ENCODE assay signal across 8 mouse cellular contexts in the genomic region with DNA sequence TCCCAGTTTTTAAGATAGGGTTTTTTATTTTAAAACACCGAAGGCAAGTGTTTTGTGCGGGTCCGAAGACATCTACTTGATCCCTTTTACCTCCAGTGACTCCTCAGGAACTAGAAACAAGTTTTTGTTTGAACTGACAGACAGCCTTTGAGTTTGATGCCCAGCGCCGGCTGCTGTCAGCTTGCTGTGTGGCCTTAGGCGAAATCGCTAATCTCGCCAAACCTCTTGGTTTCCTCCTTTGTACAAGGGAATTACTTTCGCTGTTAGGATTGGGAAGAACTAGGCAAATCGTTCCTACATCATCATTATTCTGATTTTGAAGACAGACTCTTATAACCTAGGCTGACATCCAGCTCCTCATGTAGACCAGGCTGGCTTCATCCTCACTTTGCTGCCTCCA. TPM values are rescaled to one million over a fixed set of nuclear protein-coding genes. Genes with fewer than 3 reads are reported as not detected.
DNase-seq lines count a peak whose midpoint lies in the region; ATAC-seq and TF ChIP-seq lines count a peak whose summit lies in the region.

No protein-coding gene starts in this region.

- no peak for TF ChIP-seq CTCF in left cerebral cortex, adult 2 months (IDR thresholded peaks at IDR 0.05)
- TF ChIP-seq CTCF in heart, postnatal 0 days (IDR thresholded peaks at IDR 0.05; ENCODE audit: low read depth) = no peak
- TF ChIP-seq CTCF in olfactory bulb, adult 2 months (IDR thresholded peaks at IDR 0.05; ENCODE audit: insufficient read depth, low read depth, low read length) = no peak

- H3K27me3 ChIP-seq in heart, postnatal 0 days (ENCODE audit: control insufficient read depth, insufficient read depth, low read length) = no peaks in the 10 kb centered on the region
- H3K27me3 ChIP-seq in limb, embryonic 15.5 days = no peaks in the 10 kb centered on the region

- peak overlapping the region; percentile 87 for H3K9ac ChIP-seq in heart, postnatal 0 days (replicated peaks; ENCODE audit: low read depth, low read length)
- peak overlapping the region; percentile 85 for H3K9ac ChIP-seq in limb, embryonic 15.5 days

- peak overlapping the region; percentile 98 for H3K27ac ChIP-seq in left cerebral cortex, adult 2 months
- H3K27ac ChIP-seq in heart, postnatal 0 days (ENCODE audit: low read depth) = peak overlapping the region; percentile 93
- peak overlapping the region; percentile 98 for H3K27ac ChIP-seq in limb, embryonic 15.5 days
- 0 out of 2 replicates have a peak overlapping the region, but pooled peaks have one; percentile 26 for H3K27ac ChIP-seq in olfactory bulb, adult 2 months (ENCODE audit: insufficient read depth, low read depth, low read length)

- H3K4me2 ChIP-seq in heart, postnatal 0 days (ENCODE audit: low read depth, low read length) = peak overlapping the region; percentile 70
- H3K4me2 ChIP-seq in limb, embryonic 15.5 days = peak overlapping the region; percentile 56

- H3K4me3 ChIP-seq in left cerebral cortex, adult 2 months = peak overlapping the region; percentile 98
- peak overlapping the region; percentile 74 for H3K4me3 ChIP-seq in heart, postnatal 0 days (ENCODE audit: low read depth, low read length)
- H3K4me3 ChIP-seq in limb, embryonic 15.5 days = peak overlapping the region; percentile 83
- peak overlapping the region; percentile 53 for H3K4me3 ChIP-seq in olfactory bulb, adult 2 months (ENCODE audit: insufficient read depth, low read depth, low read length)

- ATAC-seq in heart, postnatal 0 days (ENCODE audit: insufficient read depth, low read depth) = no peak
- no peak for ATAC-seq in limb, embryonic 15.5 days (ENCODE audit: insufficient number of reproducible peaks, low FRiP score, low TSS enrichment, low read depth)

- no peak for TF ChIP-seq POLR2A in olfactory bulb, adult 2 months (IDR thresholded peaks at IDR 0.05; ENCODE audit: insufficient read depth, low read depth, low read length)

- no peak for DNase-seq in left cerebral cortex, adult 2 months (ENCODE audit: extremely low spot score in 1 of 2, low spot score in 2 of 2)
- no peak for DNase-seq in left cerebral cortex, adult 18-20 months (ENCODE audit: low spot score in 2 of 2)
- peak; percentile 45 for DNase-seq in c-Kit-positive CD71-positive TER-119-positive erythroid progenitor cells, embryonic 14.5 days (ENCODE audit: low spot score)
- peak; percentile 10 for DNase-seq in heart, postnatal 0 days (ENCODE audit: low spot score)
- no peak for DNase-seq in left cerebral cortex, postnatal 14 days (ENCODE audit: low spot score in 2 of 2)
- DNase-seq in frontal cortex, postnatal 10 days (ENCODE audit: low spot score in 2 of 2) = no peak

- WGBS in heart, postnatal 0 days = 7% methylated on average over 10 of the region's 10 CpGs
- 6% methylated on average over 10 of the region's 10 CpGs for WGBS in limb, embryonic 15.5 days
- under 1% methylated on average over 10 of the region's 10 CpGs for WGBS in olfactory bulb, adult 2 months

- no peaks in the 10 kb centered on the region for H3K36me3 ChIP-seq in heart, postnatal 0 days (replicated peaks; ENCODE audit: control insufficient read depth, insufficient read depth, low read length)
- no peaks in the 10 kb centered on the region for H3K36me3 ChIP-seq in limb, embryonic 15.5 days

- peaks cover 14% of the 10 kb centered on the region for H3K4me1 ChIP-seq in heart, postnatal 0 days (ENCODE audit: control insufficient read depth, insufficient read depth)
- H3K4me1 ChIP-seq in limb, embryonic 15.5 days = peaks cover 18% of the 10 kb centered on the region
- H3K4me1 ChIP-seq in olfactory bulb, adult 2 months (ENCODE audit: control insufficient read depth, insufficient read depth, low read length) = peaks cover 10% of the 10 kb centered on the region

- H3K9me3 ChIP-seq in heart, postnatal 0 days (replicated peaks; ENCODE audit: control insufficient read depth, low read length) = no peaks in the 10 kb centered on the region
- H3K9me3 ChIP-seq in limb, embryonic 15.5 days = no peaks in the 10 kb centered on the region

- TF ChIP-seq EP300 in heart, postnatal 0 days (IDR thresholded peaks at IDR 0.05; ENCODE audit: low read depth) = no peak

- intact Hi-C loops in left cerebral cortex, adult 2 months (cut with DNase I) = loop anchor here (5.0 kb wide), 2 partner anchors 185 to 300 kb away; a partner anchor contains a TSS
- intact Hi-C loops in left cerebral cortex, postnatal 14 days (cut with DNase I) = no loop called here

RNA-seq across cellular contexts. Expression of a gene that starts 1.1 kb away (rescaled TPM):
- 100 to 1,000 TPM; 117 to 124 TPM for total RNA-seq in left cerebral cortex, adult 2 months (2021)
- total RNA-seq in left cerebral cortex, adult 18-20 months (2021) = 100 to 1,000 TPM; 108 to 114 TPM
- total RNA-seq in heart, postnatal 0 days (2014; rRNA removed; ENCODE audit: low replicate concordance) = 55.9 and 66.0 TPM in 2 replicates
- polyA plus RNA-seq in heart, postnatal 0 days (2015; fragmentation: Nextera tagmentation; extraction: Ambion mirVana) = 22.2 and 22.9 TPM in 2 replicates
- 65.4 and 68.7 TPM in 2 replicates for polyA plus RNA-seq in limb, embryonic 15.5 days (2015; fragmentation: Nextera tagmentation; extraction: Ambion mirVana)
- 109 and 120 TPM in 2 replicates for polyA plus RNA-seq in olfactory bulb, adult 2 months (2012; ENCODE audit: insufficient read depth, insufficient read length, low replicate concordance, missing spikeins)
- total RNA-seq in left cerebral cortex, postnatal 14 days (2021) = 100 to 1,000 TPM; 129 TPM

RNA-seq across cellular contexts. Expression of a gene that starts 24.4 kb away (rescaled TPM):
- 10 to 100 TPM; 21.7 to 22.2 TPM for total RNA-seq in left cerebral cortex, adult 2 months (2021)
- total RNA-seq in left cerebral cortex, adult 18-20 months (2021) = 10 to 100 TPM; 22.5 to 23.4 TPM
- total RNA-seq in heart, postnatal 0 days (2014; rRNA removed; ENCODE audit: low replicate concordance) = 12.3 and 17.6 TPM in 2 replicates
- 9.1 and 11.9 TPM in 2 replicates for polyA plus RNA-seq in heart, postnatal 0 days (2015; fragmentation: Nextera tagmentation; extraction: Ambion mirVana)
- 23.3 and 23.6 TPM in 2 replicates for polyA plus RNA-seq in limb, embryonic 15.5 days (2015; fragmentation: Nextera tagmentation; extraction: Ambion mirVana)
- not detected in 2 replicates for polyA plus RNA-seq in olfactory bulb, adult 2 months (2012; ENCODE audit: insufficient read depth, insufficient read length, low replicate concordance, missing spikeins)
- total RNA-seq in left cerebral cortex, postnatal 14 days (2021) = 10 to 100 TPM; 17.5 to 19.2 TPM

RNA-seq across cellular contexts. Expression of a gene that starts 24.5 kb away (rescaled TPM):
- total RNA-seq in left cerebral cortex, adult 2 months (2021) = 10 to 100 TPM; 52.3 to 53.2 TPM
- total RNA-seq in left cerebral cortex, adult 18-20 months (2021) = 10 to 100 TPM; 51.8 to 55.1 TPM
- total RNA-seq in heart, postnatal 0 days (2014; rRNA removed; ENCODE audit: low replicate concordance) = 33.4 and 44.6 TPM in 2 replicates
- 23.2 and 23.7 TPM in 2 replicates for polyA plus RNA-seq in heart, postnatal 0 days (2015; fragmentation: Nextera tagmentation; extraction: Ambion mirVana)
- 28.3 and 31.4 TPM in 2 replicates for polyA plus RNA-seq in limb, embryonic 15.5 days (2015; fragmentation: Nextera tagmentation; extraction: Ambion mirVana)
- polyA plus RNA-seq in olfactory bulb, adult 2 months (2012; ENCODE audit: insufficient read depth, insufficient read length, low replicate concordance, missing spikeins) = not detected in 2 replicates
- 10 to 100 TPM; 43.9 to 46.0 TPM for total RNA-seq in left cerebral cortex, postnatal 14 days (2021)

Comparison
In these comparisons a context has a peak if more than half of its experiments do, and no peak if none do; other contexts are left out.
1. DNase-seq: peak in c-Kit-positive CD71-positive TER-119-positive erythroid progenitor cells, embryonic 14.5 days (single experiment) and heart, postnatal 0 days (single experiment); none in left cerebral cortex, adult 2 months (0 of 2), left cerebral cortex, adult 18-20 months (0 of 2), left cerebral cortex, postnatal 14 days (0 of 2) and frontal cortex, postnatal 10 days (0 of 2).
2. H3K27ac ChIP-seq: peak in every context shown above with its lines; median percentile 98 in left cerebral cortex, adult 2 months; 98 in limb, embryonic 15.5 days; 93 in heart, postnatal 0 days; 26 in olfactory bulb, adult 2 months.
3. Peak in every context shown above with its lines, with median percentiles within 50 percentile points of each other: H3K4me3 ChIP-seq.